Mouse (Mus musculus) hindbrain, embryonic 12.5 days (tissue): ENCODE data around the gene Ifi35. TPM values are rescaled to one million over a fixed set of nuclear protein-coding genes. Genes with fewer than 3 reads are reported as not detected.
A peak's percentile ranks its signal among the peaks of the same experiment; 100 is the strongest.
"Not testable (repeated sequence)": the region's sequence is repeated elsewhere in the genome, so short reads cannot be mapped to it uniquely, and the experiment has no call there.

Experiments used
- ATAC-seq: fragments of 200-750 bp; cut with Nextera tagmentation; 2 replicates; pipeline ENCODE4 v1.8.0; 2017; ENCODE audit warnings: moderate TSS enrichment; ENCODE audit not compliant: low FRiP score
- H3K27ac ChIP-seq: fragments of 300-500 bp; sonication (generic); 2 replicates; pipeline ENCODE4 v1.5.1; 2016; ENCODE audit warnings: mild to moderate bottlenecking
- H3K27me3 ChIP-seq: fragments of 300-500 bp; sonication (generic); 2 replicates; pipeline ENCODE4 v1.6.1; 2016; ENCODE audit warnings: mild to moderate bottlenecking
- H3K36me3 ChIP-seq: fragments of 300-500 bp; sonication (generic); 2 replicates; pipeline ENCODE4 v1.6.1; 2016; ENCODE audit warnings: mild to moderate bottlenecking
- H3K4me1 ChIP-seq: fragments of 300-500 bp; sonication (generic); 2 replicates; pipeline ENCODE4 v1.6.1; 2016
- H3K4me2 ChIP-seq: fragments of 300-500 bp; sonication (generic); replicated peaks from 2 replicates; pipeline ENCODE4 v1.6.1; 2016; ENCODE audit warnings: mild to moderate bottlenecking
- H3K4me3 ChIP-seq: fragments of 300-500 bp; sonication (generic); 2 replicates; pipeline ENCODE4 v1.5.1; 2016; ENCODE audit warnings: mild to moderate bottlenecking
- H3K9ac ChIP-seq: fragments of 300-500 bp; sonication (generic); 2 replicates; pipeline ENCODE4 v1.6.1; 2016; ENCODE audit warnings: mild to moderate bottlenecking, moderate library complexity
- H3K9me3 ChIP-seq: fragments of 300-500 bp; sonication (generic); replicated peaks from 2 replicates; pipeline ENCODE4 v1.6.1; 2016; ENCODE audit warnings: mild to moderate bottlenecking
- WGBS: fragments of 180-500 bp; shearing (Covaris S2); methylation state at CpG from one replicate; pipeline ENCODE4 v1.1.7; 2016; 5-methylcytosine and 5-hydroxymethylcytosine counted together
- polyA plus RNA-seq: library from polyadenylated mRNA; unstranded; fragments of >200 nt; fragmentation: Nextera tagmentation; extraction: Ambion mirVana; gene quantifications from 2 replicates; pipeline ENCODE4 v1.2.1, GENCODE M21; 2016

Gene Ifi35
- polyA plus RNA-seq, 1 experiment from 2014 or later: 5.7 TPM

DNA sequence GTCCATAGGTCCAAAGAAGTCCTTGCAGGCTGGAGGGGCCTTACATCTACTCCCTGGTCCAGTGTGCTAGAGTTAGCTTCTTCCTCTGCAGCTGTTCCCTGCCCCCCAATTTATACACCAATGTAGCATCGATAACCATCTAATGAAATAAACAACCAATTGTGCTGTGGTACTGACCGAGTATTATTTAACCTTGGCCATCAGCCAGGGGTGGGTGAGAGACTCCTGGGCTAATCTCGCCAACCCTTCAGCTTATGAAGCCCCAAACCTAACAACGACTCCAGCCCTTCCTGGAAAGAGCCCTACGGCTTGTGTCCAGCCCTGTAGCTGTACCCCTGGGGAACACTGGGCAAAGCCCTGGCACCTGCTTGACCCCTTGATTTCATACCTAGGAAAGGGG lies 26.1 kb downstream of the Ifi35 start:
- H3K9me3 ChIP-seq: no peaks in the 10 kb centered on the region
- WGBS: 70% methylated on average over 5 of the region's 5 CpGs
- peak overlapping the region; percentile 42 for H3K27ac ChIP-seq
- H3K4me2 ChIP-seq: no peak overlapping the region
- peaks cover 55% of the 10 kb centered on the region for H3K4me1 ChIP-seq
- H3K9ac ChIP-seq: no peak overlapping the region
- H3K27me3 ChIP-seq: no peaks in the 10 kb centered on the region
- peaks cover 11% of the 10 kb centered on the region; the same call in 1 of the 2 replicates for H3K36me3 ChIP-seq
- no peak for ATAC-seq
- no peak overlapping the region for H3K4me3 ChIP-seq

- H3K27me3 ChIP-seq, H3K9ac ChIP-seq, ATAC-seq, H3K9me3 ChIP-seq, H3K36me3 ChIP-seq, H3K4me3 ChIP-seq, H3K4me2 ChIP-seq: not testable (repeated sequence)
- H3K27ac ChIP-seq: peak overlapping the region; percentile 95; the same call in 1 of the 2 replicates
- H3K4me1 ChIP-seq: peaks cover 57% of the 10 kb centered on the region
- 80% methylated on average over 4 of the region's 4 CpGs for WGBS
Measured at GRCm38 (mm10) chr11:101476361-101476760, 28.2 kb downstream of the Ifi35 start.

DNA sequence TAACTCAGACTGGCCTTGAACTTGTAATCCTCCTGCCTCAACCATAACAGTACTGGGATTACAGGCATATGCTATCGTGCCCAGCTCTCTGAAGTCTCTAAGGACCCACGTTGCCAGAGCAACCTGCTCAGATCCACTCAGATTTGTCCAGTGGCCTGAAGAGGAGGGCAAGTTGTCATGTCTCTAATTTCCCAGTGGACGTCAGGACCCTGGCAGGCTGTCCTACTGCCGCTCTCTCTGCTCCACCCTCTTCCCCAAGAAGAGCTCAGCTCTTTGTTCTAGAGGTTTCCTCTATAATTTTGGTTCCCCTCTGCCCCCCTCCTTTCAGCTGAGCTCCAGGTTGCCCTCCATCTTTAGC lies 29.0 kb downstream of the Ifi35 start:
- peaks cover 51% of the 10 kb centered on the region for H3K4me1 ChIP-seq
- no peak overlapping the region; the same call in 1 of the 2 replicates for H3K9ac ChIP-seq
- 20% methylated on average over 4 of the region's 4 CpGs for WGBS
- no peak overlapping the region; the same call in 1 of the 2 replicates for H3K4me2 ChIP-seq
- no peaks in the 10 kb centered on the region for H3K36me3 ChIP-seq
- peak overlapping the region; percentile 95 for H3K27ac ChIP-seq
- no peaks in the 10 kb centered on the region for H3K9me3 ChIP-seq
- ATAC-seq: peak; percentile 77
- no peaks in the 10 kb centered on the region for H3K27me3 ChIP-seq
- H3K4me3 ChIP-seq: no peak overlapping the region

GRCm38 (mm10) chr11:101477552-101478211 lies 29.5 kb downstream of the Ifi35 start:
- Histone ChIP-seq H3K27ac (peak overlapping the region; percentile 95), H3K36me3 (no peaks in the 10 kb centered on the region), H3K4me2 (peak overlapping the region; percentile 42), H3K4me1 (peaks cover 46% of the 10 kb centered on the region), H3K4me3 (no peak overlapping the region), H3K9me3 (no peaks in the 10 kb centered on the region), H3K9ac (no peak overlapping the region; the same call in none of the 2 replicates), H3K27me3 (no peaks in the 10 kb centered on the region)
- peak; percentile 87 for ATAC-seq
- WGBS: 23% methylated on average over 10 of the region's 10 CpGs

GRCm38 (mm10) chr11:101479171-101479635 lies 31.0 kb downstream of the Ifi35 start:
- Histone ChIP-seq H3K4me1 (peaks cover 47% of the 10 kb centered on the region), H3K9ac (peak overlapping the region; percentile 48), H3K36me3 (no peaks in the 10 kb centered on the region), H3K27me3 (no peaks in the 10 kb centered on the region), H3K4me3 (peak overlapping the region; percentile 16), H3K27ac (peak overlapping the region; percentile 95), H3K9me3 (no peaks in the 10 kb centered on the region), H3K4me2 (peak overlapping the region; percentile 42)
- ATAC-seq: peak; percentile 79
- WGBS: 2% methylated on average over 18 of the region's 18 CpGs

GRCm38 (mm10) chr11:101480912-101481311 lies 32.7 kb downstream of the Ifi35 start:
- Histone ChIP-seq H3K9ac (no peak overlapping the region), H3K4me2 (no peak overlapping the region), H3K27ac (peak overlapping the region; percentile 95; the same call in 1 of the 2 replicates), H3K4me3 (no peak overlapping the region), H3K27me3 (no peaks in the 10 kb centered on the region), H3K9me3 (no peaks in the 10 kb centered on the region), H3K36me3 (no peaks in the 10 kb centered on the region), H3K4me1 (peaks cover 48% of the 10 kb centered on the region)
- 58% methylated on average over 6 of the region's 6 CpGs for WGBS
- no peak for ATAC-seq

- H3K27ac ChIP-seq: peak overlapping the region; percentile 87
- H3K4me2 ChIP-seq: no peak overlapping the region
- no peaks in the 10 kb centered on the region for H3K27me3 ChIP-seq
- no peak overlapping the region for H3K4me3 ChIP-seq
- no peaks in the 10 kb centered on the region for H3K9me3 ChIP-seq
- WGBS: 31% methylated on average over 3 of the region's 3 CpGs
- H3K9ac ChIP-seq: no peak overlapping the region
- ATAC-seq: no peak
- no peaks in the 10 kb centered on the region; the same call in 1 of the 2 replicates for H3K36me3 ChIP-seq
- peaks cover 34% of the 10 kb centered on the region for H3K4me1 ChIP-seq
Measured at GRCm38 (mm10) chr11:101483804-101484203, 35.6 kb downstream of the Ifi35 start.

GRCm38 (mm10) chr11:101484245-101484644 lies 36.0 kb downstream of the Ifi35 start:
- H3K4me3 ChIP-seq: no peak overlapping the region
- H3K36me3 ChIP-seq: no peaks in the 10 kb centered on the region; the same call in 1 of the 2 replicates
- no peak overlapping the region for H3K4me2 ChIP-seq
- no peak overlapping the region for H3K9ac ChIP-seq
- peaks cover 30% of the 10 kb centered on the region for H3K4me1 ChIP-seq
- H3K27me3 ChIP-seq: no peaks in the 10 kb centered on the region
- no peak for ATAC-seq
- H3K9me3 ChIP-seq: no peaks in the 10 kb centered on the region
- 72% methylated on average over 6 of the region's 6 CpGs for WGBS
- peak overlapping the region; percentile 87 for H3K27ac ChIP-seq

DNA sequence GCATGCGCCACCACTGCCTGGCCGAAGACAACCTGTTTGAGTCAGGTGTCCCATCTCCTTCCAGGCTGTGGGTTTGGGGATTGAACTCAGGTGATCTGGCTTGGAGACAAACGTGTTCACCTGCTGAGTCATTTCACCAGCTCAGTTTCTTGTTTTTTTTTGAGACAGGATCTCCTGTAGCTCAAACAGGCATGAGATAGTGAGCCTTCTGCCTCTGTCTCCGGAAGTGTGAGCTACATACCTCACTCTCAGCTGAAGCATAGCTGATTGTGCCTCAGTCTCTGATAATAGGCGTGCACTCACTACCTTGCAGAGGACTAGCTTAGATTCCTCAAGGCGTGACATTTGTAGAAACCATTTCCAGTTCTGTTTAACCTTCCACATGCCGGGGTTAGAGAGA lies 36.6 kb downstream of the Ifi35 start:
- Histone ChIP-seq H3K4me1 (peaks cover 24% of the 10 kb centered on the region), H3K36me3 (peaks cover 5% of the 10 kb centered on the region; the same call in 1 of the 2 replicates), H3K4me2 (no peak overlapping the region), H3K9me3 (no peaks in the 10 kb centered on the region), H3K9ac (no peak overlapping the region), H3K27ac (peak overlapping the region; percentile 81; the same call in 1 of the 2 replicates), H3K27me3 (no peaks in the 10 kb centered on the region), H3K4me3 (no peak overlapping the region)
- ATAC-seq: no peak
- 88% methylated on average over 7 of the region's 7 CpGs for WGBS

- no peaks in the 10 kb centered on the region for H3K27me3 ChIP-seq
- peak overlapping the region; percentile 81 for H3K27ac ChIP-seq
- H3K4me3 ChIP-seq: no peak overlapping the region
- H3K36me3 ChIP-seq: peaks cover 5% of the 10 kb centered on the region; the same call in 1 of the 2 replicates
- 50% methylated on average over 6 of the region's 6 CpGs for WGBS
- no peak overlapping the region for H3K9ac ChIP-seq
- H3K4me2 ChIP-seq: no peak overlapping the region
- H3K4me1 ChIP-seq: peaks cover 18% of the 10 kb centered on the region
- no peaks in the 10 kb centered on the region for H3K9me3 ChIP-seq
- no peak; the same call in 1 of the 2 replicates for ATAC-seq
Measured at GRCm38 (mm10) chr11:101485509-101486028, 37.4 kb downstream of the Ifi35 start.

DNA sequence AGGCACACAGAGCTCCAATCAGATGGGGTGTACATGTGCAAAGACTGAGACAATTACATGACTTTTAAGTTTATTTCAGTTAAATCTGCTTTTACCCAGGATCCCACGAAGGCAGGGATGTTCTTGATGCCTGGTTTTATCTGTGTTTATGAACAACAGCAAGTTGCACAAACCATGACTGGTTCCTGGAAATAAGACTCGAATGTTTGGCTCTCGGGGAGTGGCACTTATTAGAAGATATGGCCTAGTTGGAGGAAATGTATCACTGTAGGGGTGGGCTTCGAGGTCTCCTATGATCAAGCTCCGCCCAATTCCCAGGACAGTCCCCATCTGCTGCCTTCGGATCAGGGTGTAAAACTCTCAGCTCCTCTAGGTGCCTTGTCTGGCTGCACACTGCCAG lies 37.9 kb downstream of the Ifi35 start:
- peaks cover 5% of the 10 kb centered on the region; the same call in 1 of the 2 replicates for H3K36me3 ChIP-seq

GRCm38 (mm10) chr11:101506269-101506780 lies 58.1 kb downstream of the Ifi35 start:
- Histone ChIP-seq H3K36me3 (peaks cover 22% of the 10 kb centered on the region), H3K9me3 (no peaks in the 10 kb centered on the region), H3K27me3 (no peaks in the 10 kb centered on the region), H3K4me1 (no peaks in the 10 kb centered on the region), H3K9ac (no peak overlapping the region), H3K4me2 (no peak overlapping the region), H3K27ac (no peak overlapping the region), H3K4me3 (no peak overlapping the region)
- 84% methylated on average over 5 of the region's 5 CpGs for WGBS
- ATAC-seq: no peak

More for the DNA sequence above, 37.9 kb downstream of the Ifi35 start:
- Histone ChIP-seq H3K9me3 (no peaks in the 10 kb centered on the region), H3K27ac (peak overlapping the region; percentile 81; the same call in 1 of the 2 replicates), H3K4me1 (peaks cover 13% of the 10 kb centered on the region), H3K4me3 (no peak overlapping the region), H3K9ac (no peak overlapping the region), H3K27me3 (no peaks in the 10 kb centered on the region), H3K4me2 (no peak overlapping the region)
- WGBS: 76% methylated on average over 6 of the region's 6 CpGs
- no peak for ATAC-seq
